In the genomic region with DNA sequence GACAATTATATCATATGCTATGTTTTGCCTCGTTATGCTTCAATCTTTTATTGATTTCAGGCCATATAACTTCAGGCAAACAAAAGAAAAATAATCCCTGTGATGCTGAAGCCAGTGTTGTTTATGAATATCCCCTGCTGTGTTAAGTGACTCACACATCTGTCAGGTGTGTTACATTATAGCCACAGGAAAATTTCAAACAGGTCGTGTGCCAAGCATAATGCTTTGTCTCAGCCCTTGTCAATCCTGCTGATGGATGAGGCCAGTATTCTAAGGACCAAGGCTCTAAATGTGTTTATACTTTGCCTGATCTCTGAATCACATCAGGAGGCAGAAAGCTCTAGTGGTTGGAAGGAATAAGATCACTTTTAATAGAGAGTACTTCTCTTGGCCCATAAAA, we compare ENCODE assay signal across 21 mouse cellular contexts.
"Had no signal": no experiment of that assay in that cellular context is flagged by ENCODE, and none has a peak within 500 bp of the region (broad histone marks: within the 10 kb centered on the region; RNA-seq: fewer than 3 reads in every experiment).

No protein-coding gene starts in this region.

- H3K9ac ChIP-seq: limb, embryonic 13.5 days; liver, embryonic 12.5 days; liver, embryonic 15.5 days; lung, embryonic 15.5 days; midbrain, embryonic 12.5 days had no signal

- ATAC-seq: liver, embryonic 12.5 days had no signal

- H3K27me3 ChIP-seq: limb, embryonic 13.5 days; liver, embryonic 12.5 days; liver, embryonic 15.5 days; lung, embryonic 15.5 days; megakaryocyte, embryonic 14.5 days; midbrain, embryonic 12.5 days had no signal

- H3K36me3 ChIP-seq: limb, embryonic 10.5 days; limb, embryonic 13.5 days; liver, embryonic 12.5 days; liver, embryonic 15.5 days; lung, embryonic 15.5 days; midbrain, embryonic 12.5 days had no signal

- H3K4me1 ChIP-seq: limb, embryonic 10.5 days; limb, embryonic 13.5 days; liver, embryonic 12.5 days; liver, embryonic 15.5 days; lung, embryonic 15.5 days; megakaryocyte, embryonic 14.5 days; midbrain, embryonic 12.5 days had no signal

- H3K4me2 ChIP-seq: limb, embryonic 13.5 days; liver, embryonic 12.5 days; liver, embryonic 15.5 days; lung, embryonic 15.5 days; midbrain, embryonic 12.5 days had no signal

- H3K4me3 ChIP-seq: limb, embryonic 10.5 days; limb, embryonic 13.5 days; liver, embryonic 12.5 days; liver, embryonic 15.5 days; lung, embryonic 15.5 days; megakaryocyte, embryonic 14.5 days; midbrain, embryonic 12.5 days had no signal

- H3K9me3 ChIP-seq: limb, embryonic 10.5 days; limb, embryonic 13.5 days; liver, embryonic 12.5 days; liver, embryonic 15.5 days; lung, embryonic 15.5 days; megakaryocyte, embryonic 14.5 days; midbrain, embryonic 12.5 days had no signal

- H3K27ac ChIP-seq: limb, embryonic 10.5 days; limb, embryonic 13.5 days; liver, embryonic 12.5 days; liver, embryonic 15.5 days; lung, embryonic 15.5 days; midbrain, embryonic 12.5 days; stomach, postnatal 0 days had no signal

- DNase-seq: kidney, adult 18-20 months; kidney, adult 9 months; kidney, postnatal 14 days; kidney, postnatal 4 days; liver; lung, adult 18-20 months; lung, postnatal 10 days; lung, postnatal 36 days; right cerebral cortex, postnatal 14 days; right cerebral cortex, postnatal 4 days; thymus, adult 2 months; thymus, postnatal 14 days; thymus, postnatal 4 days had no signal
